15 mouse cellular contexts compared by ENCODE assay signal in the genomic region with DNA sequence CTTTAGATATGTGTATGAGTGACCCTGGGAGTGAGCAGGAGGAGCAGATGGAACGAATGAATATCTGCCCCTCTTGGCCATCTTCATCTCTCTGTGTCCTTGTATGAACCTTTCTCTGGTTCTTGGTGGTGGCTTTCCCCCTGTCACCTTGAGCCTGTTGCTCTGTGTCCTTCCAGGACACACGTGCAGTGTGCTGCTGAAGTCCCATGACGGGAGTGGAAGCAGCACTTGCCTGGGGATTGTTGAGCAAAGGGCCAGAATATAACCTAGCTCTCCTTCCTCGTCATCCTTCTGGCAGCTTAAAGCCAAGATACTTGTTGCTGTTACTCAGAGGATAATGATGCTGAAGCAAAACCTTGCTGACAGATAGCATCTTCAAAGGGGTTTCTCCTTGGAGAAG.
"Had no signal": no experiment of that assay in that cellular context is flagged by ENCODE, and none has a peak within 500 bp of the region (broad histone marks: within the 10 kb centered on the region; RNA-seq: fewer than 3 reads in every experiment).

No protein-coding gene starts in this region.

- H3K4me1 ChIP-seq: limb, embryonic 10.5 days had no signal

- H3K9me3 ChIP-seq: limb, embryonic 10.5 days; midbrain, embryonic 10.5 days; neural tube, embryonic 15.5 days had no signal

- H3K27me3 ChIP-seq: neural tube, embryonic 15.5 days had no signal

- ATAC-seq: inflammation-experienced regulatory T-cells, adult 6 months had no signal

- H3K9ac ChIP-seq: lung, embryonic 14.5 days; neural tube, embryonic 15.5 days had no signal

- DNase-seq: lung, embryonic 14.5 days; lung, postnatal 10 days; lung, postnatal 4 days; midbrain, embryonic 14.5 days; right cerebral cortex, adult 18-20 months; right cerebral cortex, postnatal 25 days; thymus, adult 18-20 months; thymus, postnatal 14 days had no signal

- H3K36me3 ChIP-seq: limb, embryonic 10.5 days; neural tube, embryonic 15.5 days had no signal

- H3K27ac ChIP-seq: left cerebral cortex, adult 2 months; limb, embryonic 10.5 days; midbrain, embryonic 10.5 days; neural tube, embryonic 15.5 days had no signal

- H3K4me3 ChIP-seq: left cerebral cortex, adult 2 months; limb, embryonic 10.5 days; midbrain, embryonic 10.5 days; myocyte; neural tube, embryonic 15.5 days had no signal

- H3K4me2 ChIP-seq: liver, embryonic 11.5 days; lung, embryonic 14.5 days; neural tube, embryonic 15.5 days had no signal
